Mouse (Mus musculus): ENCODE data around the gene Olfr394.
"Not testable (repeated sequence)": the region's sequence is repeated elsewhere in the genome, so short reads cannot be mapped to it uniquely, and the experiment has no call there.

Gene Olfr394

DNA sequence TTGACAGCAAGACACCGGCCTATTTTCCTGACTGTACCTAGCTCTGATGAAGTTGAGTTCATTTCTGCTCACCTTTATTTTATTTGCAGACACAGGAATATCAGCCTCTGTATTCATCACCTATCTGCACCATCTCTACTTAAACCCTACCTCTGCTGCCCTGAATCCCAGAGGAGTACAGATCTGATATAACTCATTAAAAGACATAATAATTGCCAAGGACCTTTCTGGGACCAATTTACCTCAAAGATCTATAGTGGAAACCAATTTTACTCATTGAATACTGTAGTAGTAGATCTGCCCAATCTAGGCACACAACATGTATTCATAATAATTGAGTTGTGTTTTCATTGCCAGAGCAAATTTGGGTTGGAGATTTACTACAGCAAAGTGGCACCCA is at the start of gene Olfr394:
Olfr394 (minus strand) TSS at position 101 of the 400 bp plus-strand sequence.
- no peak for DNase-seq

DNA sequence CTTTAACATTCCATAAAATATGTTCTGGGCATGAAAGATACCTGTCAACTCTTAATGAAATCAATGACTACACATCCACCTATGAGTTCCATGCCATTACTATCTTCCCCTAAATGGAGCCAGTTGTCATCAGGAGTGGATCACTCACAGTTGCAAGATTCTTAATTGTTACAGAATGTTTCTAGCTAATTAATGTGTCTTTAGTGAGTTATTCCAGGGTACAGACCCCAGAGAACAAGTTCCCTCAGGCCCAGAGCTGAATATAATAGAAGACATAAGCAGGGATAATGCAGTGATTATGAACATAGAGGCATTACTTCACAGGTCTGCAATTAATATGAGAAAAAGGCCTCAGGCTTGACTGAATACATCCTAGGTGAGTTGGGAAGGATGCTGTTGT is 45.8 kb upstream of the Olfr394 start, which contains the start of gene Olfr23:
Olfr23 (plus strand) TSS at position 301 of the 400 bp plus-strand sequence.
- DNase-seq: no peak

DNA sequence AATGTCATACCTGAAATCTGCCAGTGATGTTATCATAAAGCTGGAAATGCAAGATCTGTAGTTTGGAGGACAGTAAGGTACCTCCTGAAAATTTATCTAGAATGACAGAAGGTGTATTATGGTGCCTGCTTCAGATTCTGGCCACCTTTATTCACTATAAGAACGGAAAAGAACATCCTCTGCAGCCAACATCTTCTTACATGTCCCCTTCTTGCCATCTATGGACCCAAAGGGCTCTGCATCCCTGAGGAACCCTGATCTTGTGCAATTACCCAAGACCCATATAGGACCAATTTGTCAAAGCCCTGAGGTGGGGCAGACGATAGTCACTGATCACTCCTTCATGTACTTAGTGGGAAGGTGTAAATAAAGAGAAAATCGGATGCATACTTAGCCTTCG is 18.6 kb upstream of the Olfr394 start, which contains the start of gene Olfr395:
Olfr395 (minus strand) TSS at position 101 of the 400 bp plus-strand sequence.
- DNase-seq: not testable (repeated sequence)

DNA sequence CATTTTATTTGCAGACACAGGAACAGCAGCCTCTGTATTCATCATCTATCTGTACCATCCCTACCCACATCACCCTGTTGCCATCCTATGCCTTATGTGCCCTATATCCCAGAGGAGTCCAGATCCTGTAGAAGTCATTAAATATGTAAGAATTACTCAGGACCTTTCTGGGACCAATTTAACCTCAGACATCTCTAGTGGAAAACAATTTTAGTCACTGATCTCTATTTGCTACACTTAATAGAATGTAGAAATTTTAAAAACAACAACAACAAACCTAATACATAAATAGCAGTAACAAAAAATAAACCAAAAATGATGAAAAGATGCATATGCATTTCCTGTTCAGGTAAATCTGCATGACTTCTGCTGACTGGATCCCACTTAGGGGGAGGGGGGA is 39.2 kb downstream of the Olfr394 start, which contains the start of gene Olfr393:
Olfr393 (minus strand) TSS at position 101 of the 400 bp plus-strand sequence.
- DNase-seq: no peak
